Mouse (Mus musculus) gastrocnemius, adult 2 months (tissue): ENCODE results near the gene Slc4a4. TPM values are rescaled to one million over a fixed set of nuclear protein-coding genes. Genes with fewer than 3 reads are reported as not detected.

Experiments used
- DNase-seq: peaks from one replicate; pipeline ENCODE4 v3.0.0; 2022
- H3K27ac ChIP-seq: fragments of 200-600 bp; 2 replicates; pipeline ENCODE4 v1.8.1; 2022; ENCODE audit warnings: mild to moderate bottlenecking
- H3K4me3 ChIP-seq: fragments of 200-600 bp; 2 replicates; pipeline ENCODE4 v1.8.1; 2022; ENCODE audit warnings: mild to moderate bottlenecking, moderate library complexity
- CTCF ChIP-seq: fragments of 200-600 bp; IDR thresholded peaks from 2 replicates; pipeline ENCODE4 v1.8.1; 2022; ENCODE audit warnings: antibody characterized with exemption, mild to moderate bottlenecking, moderate library complexity
- intact Hi-C: fragments of 180-260 bp; cut with DNase I; formaldehyde crosslinking; loops from one replicate; pipeline ENCODE4 v1.15.1; 2025
- total RNA-seq, 2 experiments: library from RNA; stranded (reverse); gene quantifications; 2 replicates each; pipeline ENCODE4 v1.2.3; 2021

Slc4a4 gene
- total RNA-seq, 2 experiments from 2014 or later: 14.0 to 19.8 TPM

GRCm38 (mm10) chr5:88928201-88928916, 41.7 kb downstream of the Slc4a4 start:
- H3K4me3 ChIP-seq: peak overlapping the region; percentile 46
- peak overlapping the region; percentile 91 for H3K27ac ChIP-seq
- intact Hi-C loops: loop anchor here (2.0 kb wide), 2 partner anchors 294 to 456 kb away; no protein-coding TSS in a partner anchor
- peak; percentile 90 for TF ChIP-seq CTCF
- peak; percentile 55 for DNase-seq

- DNase-seq: peak; percentile 94
- intact Hi-C loops: loop anchor here (2.0 to 10.0 kb wide), 5 partner anchors 53 to 455 kb away; no protein-coding TSS in a partner anchor
- H3K4me3 ChIP-seq: peak overlapping the region; percentile 46
- peak overlapping the region; percentile 91 for H3K27ac ChIP-seq
- peak; percentile 57 for TF ChIP-seq CTCF
Measured at GRCm38 (mm10) chr5:88929392-88930094, 42.9 kb downstream of the Slc4a4 start.

GRCm38 (mm10) chr5:88930129-88930528, 43.5 kb downstream of the Slc4a4 start:
- intact Hi-C loops: loop anchor here (5.0 to 10.0 kb wide), 3 partner anchors 52 to 217 kb away; no protein-coding TSS in a partner anchor
- peak overlapping the region; percentile 46 for H3K4me3 ChIP-seq
- no peak for TF ChIP-seq CTCF
- no peak for DNase-seq
- H3K27ac ChIP-seq: peak overlapping the region; percentile 91

GRCm38 (mm10) chr5:88930611-88931010, 44.0 kb downstream of the Slc4a4 start:
- no peak for DNase-seq
- no peak overlapping the region; the same call in 1 of the 2 replicates for H3K4me3 ChIP-seq
- H3K27ac ChIP-seq: peak overlapping the region; percentile 91
- intact Hi-C loops: loop anchor here (5.0 to 10.0 kb wide), 3 partner anchors 52 to 217 kb away; no protein-coding TSS in a partner anchor
- no peak for TF ChIP-seq CTCF

- intact Hi-C loops: loop anchor here (5.0 to 10.0 kb wide), 3 partner anchors 51 to 216 kb away; no protein-coding TSS in a partner anchor
Measured at GRCm38 (mm10) chr5:88931176-88931575, 44.6 kb downstream of the Slc4a4 start.

GRCm38 (mm10) chr5:88933454-88933853, 46.8 kb downstream of the Slc4a4 start:
- TF ChIP-seq CTCF: no peak
- peak overlapping the region; percentile 93 for H3K27ac ChIP-seq
- H3K4me3 ChIP-seq: peak overlapping the region; percentile 68
- DNase-seq: no peak
- intact Hi-C loops: loop anchor here (5.0 to 10.0 kb wide), 3 partner anchors 49 to 214 kb away; no protein-coding TSS in a partner anchor

More at GRCm38 (mm10) chr5:88931176-88931575, 44.6 kb downstream of the Slc4a4 start:
- TF ChIP-seq CTCF: no peak
- Histone ChIP-seq H3K27ac (peak overlapping the region; percentile 91; the same call in 1 of the 2 replicates), H3K4me3 (no peak overlapping the region)
- DNase-seq: no peak

- intact Hi-C loops: loop anchor here (5.0 to 10.0 kb wide), 3 partner anchors 48 to 213 kb away; no protein-coding TSS in a partner anchor
- Histone ChIP-seq H3K27ac (peak overlapping the region; percentile 93), H3K4me3 (peak overlapping the region; percentile 68)
- no peak for TF ChIP-seq CTCF
- peak; percentile 58 for DNase-seq
Measured at GRCm38 (mm10) chr5:88933946-88934345, 47.3 kb downstream of the Slc4a4 start.

GRCm38 (mm10) chr5:88938208-88938607, 51.6 kb downstream of the Slc4a4 start:
- H3K4me3 ChIP-seq: peak overlapping the region; percentile 68
- no peak for DNase-seq
- TF ChIP-seq CTCF: no peak
- intact Hi-C loops: loop anchor here (10.0 kb wide), 1 partner anchor 127 kb away; no protein-coding TSS in a partner anchor
- peak overlapping the region; percentile 93 for H3K27ac ChIP-seq

GRCm38 (mm10) chr5:88939151-88939550, 52.5 kb downstream of the Slc4a4 start:
- DNase-seq: peak; percentile 80
- H3K27ac ChIP-seq: peak overlapping the region; percentile 93
- peak overlapping the region; percentile 53 for H3K4me3 ChIP-seq
- intact Hi-C loops: loop anchor here (10.0 kb wide), 1 partner anchor 126 kb away; no protein-coding TSS in a partner anchor
- peak; percentile 10; the same call in 1 of the 2 replicates for TF ChIP-seq CTCF

- peak overlapping the region; percentile 53 for H3K4me3 ChIP-seq
- no peak for DNase-seq
- intact Hi-C loops: loop anchor here (10.0 kb wide), 1 partner anchor 125 kb away; no protein-coding TSS in a partner anchor
- no peak for TF ChIP-seq CTCF
- H3K27ac ChIP-seq: peak overlapping the region; percentile 93
Measured at GRCm38 (mm10) chr5:88939782-88940181, 53.2 kb downstream of the Slc4a4 start.

- TF ChIP-seq CTCF: no peak
- DNase-seq: no peak
- intact Hi-C loops: no loop called here
- no peak overlapping the region for H3K4me3 ChIP-seq
- peak overlapping the region; percentile 21 for H3K27ac ChIP-seq
Measured at GRCm38 (mm10) chr5:88941905-88942304, 55.3 kb downstream of the Slc4a4 start.

GRCm38 (mm10) chr5:88945661-88946339, 59.2 kb downstream of the Slc4a4 start:
- H3K4me3 ChIP-seq: peak overlapping the region; percentile 32
- TF ChIP-seq CTCF: no peak
- DNase-seq: peak; percentile 85
- intact Hi-C loops: no loop called here
- peak overlapping the region; percentile 80 for H3K27ac ChIP-seq
